ENCODE assay signal across 17 mouse cellular contexts in genomic region chr4:101157476-101157875, GRCm38 (mm10).
"Had no signal": no experiment of that assay in that cellular context is flagged by ENCODE, and none has a peak within 500 bp of the region (broad histone marks: within the 10 kb centered on the region; RNA-seq: fewer than 3 reads in every experiment).

No protein-coding gene starts in this region.

- H3K4me2 ChIP-seq: limb, embryonic 13.5 days; liver, embryonic 12.5 days; liver, embryonic 15.5 days; midbrain, embryonic 11.5 days had no signal

- H3K27me3 ChIP-seq: limb, embryonic 13.5 days; liver, embryonic 12.5 days; liver, embryonic 15.5 days had no signal

- H3K9ac ChIP-seq: limb, embryonic 13.5 days; liver, embryonic 12.5 days; liver, embryonic 15.5 days had no signal

- ATAC-seq: intestine, postnatal 0 days; liver, embryonic 12.5 days had no signal

- H3K9me3 ChIP-seq: limb, embryonic 10.5 days; limb, embryonic 13.5 days; liver, embryonic 12.5 days; liver, embryonic 15.5 days had no signal

- DNase-seq: liver; lung, adult 2 months; lung, postnatal 14 days; lung, postnatal 4 days; midbrain, embryonic 14.5 days; right cerebral cortex, postnatal 14 days; right cerebral cortex, postnatal 4 days; thymus, adult 2 months; thymus, postnatal 14 days; thymus, postnatal 4 days had no signal

- H3K27ac ChIP-seq: limb, embryonic 10.5 days; limb, embryonic 13.5 days; liver, embryonic 12.5 days; liver, embryonic 15.5 days; stomach, postnatal 0 days had no signal

- H3K4me3 ChIP-seq: limb, embryonic 10.5 days; limb, embryonic 13.5 days; liver, embryonic 12.5 days; liver, embryonic 15.5 days had no signal
